Mouse (Mus musculus) olfactory bulb, adult 2 months (tissue): ENCODE measurements around the gene Srp68.

Experiments
- CTCF ChIP-seq: fragments of 200-500 bp; IDR thresholded peaks from 2 replicates; pipeline ENCODE4 v1.5.1; 2012; ENCODE audit warnings: low read depth, mild to moderate bottlenecking, low read length, moderate library complexity; ENCODE audit not compliant: insufficient read depth
- POLR2A ChIP-seq: fragments of 200-500 bp; IDR thresholded peaks from 2 replicates; pipeline ENCODE4 v1.6.1; 2012; ENCODE audit warnings: mild to moderate bottlenecking, low read depth, low read length, moderate library complexity; ENCODE audit not compliant: insufficient read depth

DNA sequence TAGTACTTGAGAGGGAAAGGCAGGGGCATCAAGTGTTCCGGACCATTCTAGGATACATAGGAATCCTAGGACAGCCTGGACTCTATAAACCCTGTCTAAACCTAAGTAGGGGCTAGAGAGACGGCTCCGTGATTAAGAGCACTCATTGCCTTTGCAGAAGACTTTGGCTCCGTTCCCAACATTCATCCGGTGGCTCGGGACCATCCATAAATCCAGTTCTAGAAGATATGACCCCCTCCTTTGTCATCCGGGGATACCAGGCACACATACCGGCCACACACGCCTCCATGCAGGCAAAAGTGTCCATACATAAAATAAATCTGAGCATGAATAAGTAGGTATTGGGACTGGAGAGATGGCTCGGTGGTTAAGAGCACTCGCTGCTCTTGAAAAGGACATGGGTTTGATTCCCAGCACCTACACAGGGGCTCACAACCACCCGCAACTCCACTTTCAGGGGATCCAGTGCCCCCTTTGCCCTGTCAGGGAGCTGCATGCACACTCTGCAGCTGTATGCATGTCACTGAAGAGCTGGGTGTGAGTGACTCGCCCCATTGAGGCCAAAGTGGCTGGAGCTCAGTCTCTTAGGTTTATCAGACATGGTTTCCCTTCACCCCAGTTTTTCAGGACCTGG, 60.0 kb downstream of the Srp68 start:
- TF ChIP-seq POLR2A (no peak), CTCF (no peak)
